ENCODE assay signal across 25 mouse cellular contexts in the genomic region with DNA sequence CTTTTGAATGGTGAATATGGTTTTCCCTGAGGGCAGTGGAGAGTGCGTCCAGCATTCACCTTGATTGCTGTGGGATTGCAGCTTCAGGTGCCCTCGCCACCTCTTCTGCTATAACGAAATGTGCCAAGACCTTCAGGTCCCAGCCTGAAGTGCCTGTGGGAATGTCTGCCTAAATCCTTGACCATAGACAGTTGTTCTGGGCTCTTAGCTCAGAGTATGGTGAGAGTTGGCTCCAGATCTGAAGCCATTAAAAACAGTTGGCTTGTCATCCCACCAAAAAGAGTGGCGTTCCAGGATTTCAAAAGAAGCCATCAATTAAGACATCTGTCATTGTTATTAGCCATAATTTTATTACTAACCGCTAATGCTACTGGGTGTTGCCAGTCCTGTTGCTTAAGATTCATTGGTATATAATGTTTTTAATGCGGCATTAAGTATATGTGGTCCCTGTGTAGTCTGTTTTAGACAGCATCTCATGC.
"Had no signal": no experiment of that assay in that cellular context is flagged by ENCODE, and none has a peak within 500 bp of the region (broad histone marks: within the 10 kb centered on the region; RNA-seq: fewer than 3 reads in every experiment).

No protein-coding gene starts in this region.

- DNase-seq: cerebellum, adult 2 months; cerebellum, adult 8-10 months; cerebellum, adult 9-10 months; cerebellum, adult 9-11 months; cerebellum, postnatal 14 days; cerebellum, postnatal 25 days; cerebellum, postnatal 36 days; embryo, embryonic 11 days; forebrain, postnatal 0 days; gastrocnemius, postnatal 10 days; gastrocnemius, postnatal 14 days; gastrocnemius, postnatal 36 days; heart, adult 18-20 months; heart, adult 2 months had no signal

- H3K27ac ChIP-seq: embryonic facial prominence, embryonic 10.5 days; embryonic facial prominence, embryonic 12.5 days; embryonic facial prominence, embryonic 13.5 days; embryonic facial prominence, embryonic 15.5 days; forebrain, embryonic 10.5 days; forebrain, embryonic 12.5 days; forebrain, embryonic 13.5 days; forebrain, embryonic 15.5 days; heart, adult 2 months; heart, embryonic 10.5 days had no signal

- H3K4me3 ChIP-seq: embryonic facial prominence, embryonic 10.5 days; embryonic facial prominence, embryonic 12.5 days; embryonic facial prominence, embryonic 13.5 days; embryonic facial prominence, embryonic 15.5 days; erythroblast, embryonic 14.5 days; forebrain, embryonic 10.5 days; forebrain, embryonic 12.5 days; forebrain, embryonic 13.5 days; forebrain, embryonic 15.5 days; heart, adult 2 months; heart, embryonic 10.5 days; heart, embryonic 12.5 days had no signal
